Mouse (Mus musculus) embryonic fibroblast, embryonic 13.5 days (primary cell): ENCODE results near the gene Rps19bp1. TPM values are rescaled to one million over a fixed set of nuclear protein-coding genes. Genes with fewer than 3 reads are reported as not detected.

ENCODE experiments used
- H3K27ac ChIP-seq: 2 replicates; pipeline ENCODE4 v1.5.1; 2012; ENCODE audit warnings: low read length, control low read depth, inconsistent platforms; ENCODE audit not compliant: insufficient read depth
- H3K4me1 ChIP-seq: 2 replicates; pipeline ENCODE4 v1.6.1; 2011; ENCODE audit warnings: low read length; ENCODE audit not compliant: control insufficient read depth, insufficient read depth
- H3K4me3 ChIP-seq: 2 replicates; pipeline ENCODE4 v1.5.1; 2011; ENCODE audit warnings: mild to moderate bottlenecking, control low read depth, low read length; ENCODE audit not compliant: insufficient read depth
- CTCF ChIP-seq: IDR thresholded peaks from 2 replicates; pipeline ENCODE4 v1.5.1; 2011; ENCODE audit warnings: mild to moderate bottlenecking, control low read depth, low read length, moderate library complexity, borderline replicate concordance; ENCODE audit not compliant: insufficient read depth
- POLR2A ChIP-seq: IDR thresholded peaks from 2 replicates; pipeline ENCODE4 v1.6.1; 2011; ENCODE audit warnings: low read depth, mild to moderate bottlenecking, control low read depth, low read length, moderate library complexity
- polyA plus RNA-seq: library from polyadenylated mRNA; stranded (reverse); fragments of >200 nt; gene quantifications from 2 replicates; pipeline ENCODE4 v1.2.4, GENCODE M21; 2011; ENCODE audit warnings: low read depth; ENCODE audit not compliant: missing spikeins, insufficient read length

Rps19bp1 gene
- polyA plus RNA-seq, 1 experiment, result 20.1 TPM

GRCm38 (mm10) chr15:80250586-80250985, 13.5 kb downstream of the Rps19bp1 start:
- Histone ChIP-seq H3K4me1 (peaks cover 5% of the 10 kb centered on the region; the same call in 1 of the 2 replicates), H3K27ac (no peak overlapping the region), H3K4me3 (no peak overlapping the region)
- TF ChIP-seq POLR2A (no peak), CTCF (no peak)

DNA sequence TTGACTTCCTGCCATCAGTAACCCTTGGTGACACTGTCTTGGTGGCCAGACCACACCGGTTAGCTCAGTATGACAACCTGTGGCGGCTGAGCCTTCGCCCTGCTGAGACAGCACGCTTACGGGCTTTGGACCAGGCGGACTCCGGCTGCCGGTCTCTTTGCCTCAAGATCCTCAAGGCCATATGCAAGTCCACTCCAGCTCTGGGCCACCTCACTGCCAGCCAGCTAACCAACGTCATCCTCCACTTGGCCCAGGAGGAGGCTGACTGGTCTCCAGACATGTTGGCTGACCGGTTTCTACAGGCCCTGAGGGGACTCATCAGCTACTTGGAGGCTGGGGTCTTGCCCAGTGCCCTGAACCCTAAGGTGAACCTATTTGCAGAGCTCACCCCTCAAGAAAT, 14.4 kb downstream of the Rps19bp1 start:
- peaks cover 5% of the 10 kb centered on the region; the same call in 1 of the 2 replicates for H3K4me1 ChIP-seq
- H3K4me3 ChIP-seq, result no peak overlapping the region
- TF ChIP-seq POLR2A, result no peak
- no peak for TF ChIP-seq CTCF
- H3K27ac ChIP-seq, result no peak overlapping the region

GRCm38 (mm10) chr15:80248596-80248995, 15.5 kb downstream of the Rps19bp1 start:
- no peak overlapping the region for H3K27ac ChIP-seq
- H3K4me1 ChIP-seq, result 0 out of 2 replicates have a peak, but pooled peaks cover 2% of the 10 kb centered on the region
- no peak overlapping the region for H3K4me3 ChIP-seq
- TF ChIP-seq CTCF (no peak), POLR2A (no peak)

DNA sequence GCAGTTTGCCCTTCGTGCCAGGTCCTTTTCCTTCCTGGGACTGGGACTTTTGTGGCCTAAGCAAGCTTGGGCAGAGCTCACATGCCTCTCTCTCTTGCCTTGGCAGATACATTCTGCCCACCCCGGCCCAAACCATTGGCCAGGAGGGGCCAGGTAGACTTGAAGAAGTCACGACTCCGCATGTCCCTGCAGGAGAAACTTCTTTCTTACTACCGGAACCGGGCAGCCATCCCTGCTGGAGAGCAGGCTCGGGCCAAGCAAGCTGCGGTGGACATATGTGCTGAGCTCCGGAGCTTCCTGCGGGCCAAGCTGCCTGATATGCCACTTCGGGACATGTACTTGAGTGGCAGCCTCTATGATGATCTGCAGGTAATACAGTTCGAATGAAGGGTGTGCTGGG, 16.0 kb downstream of the Rps19bp1 start:
- H3K4me1 ChIP-seq, result no peaks in the 10 kb centered on the region
- H3K27ac ChIP-seq, result no peak overlapping the region
- TF ChIP-seq CTCF (no peak), POLR2A (no peak)
- H3K4me3 ChIP-seq, result no peak overlapping the region

DNA sequence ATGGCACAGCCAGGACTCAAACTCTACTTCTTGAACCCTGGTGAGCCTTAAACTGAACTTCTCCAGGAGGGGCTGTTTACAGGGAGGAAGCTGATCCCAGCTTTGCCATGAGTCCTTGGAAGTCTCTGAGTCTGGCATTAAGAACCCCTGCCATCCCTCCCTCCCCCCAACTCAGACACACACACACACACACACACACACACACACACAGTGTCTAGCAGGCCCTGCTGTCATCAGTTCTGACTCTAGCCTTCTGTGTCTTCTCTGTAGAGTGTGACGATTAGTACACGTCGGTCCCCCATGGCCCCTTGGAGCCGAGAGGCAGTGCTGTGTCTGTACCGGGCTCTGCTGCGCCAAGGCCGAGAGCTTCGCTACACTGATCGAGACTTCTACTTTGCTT, 28.6 kb downstream of the Rps19bp1 start, which contains the start of gene AC140267.1:
AC140267.1 (plus strand) TSS at position 301 of the 400 bp plus-strand sequence.
- TF ChIP-seq POLR2A (no peak), CTCF (no peak)
- H3K27ac ChIP-seq, result no peak within 1 kb of the TSS
- peak within 1 kb of the TSS; percentile 91 for H3K4me3 ChIP-seq
- no peaks in the 10 kb centered on the region for H3K4me1 ChIP-seq

GRCm38 (mm10) chr15:80233733-80234509, 30.2 kb downstream of the Rps19bp1 start, which contains the start of gene Mief1:
Mief1 (plus strand) TSS chr15:80234018.
- peak within 1 kb of the TSS; percentile 91 for H3K4me3 ChIP-seq
- H3K4me1 ChIP-seq, result no peaks in the 10 kb centered on the region
- peak; percentile 50 for TF ChIP-seq POLR2A
- TF ChIP-seq CTCF, result no peak; the same call in 1 of the 2 replicates
- peak within 1 kb of the TSS; percentile 42 for H3K27ac ChIP-seq

GRCm38 (mm10) chr15:80233053-80233452, 31.1 kb downstream of the Rps19bp1 start:
- TF ChIP-seq CTCF, result no peak
- no peak for TF ChIP-seq POLR2A
- Histone ChIP-seq H3K4me3 (no peak overlapping the region), H3K4me1 (no peaks in the 10 kb centered on the region), H3K27ac (no peak overlapping the region)

GRCm38 (mm10) chr15:80232331-80232730, 31.8 kb downstream of the Rps19bp1 start:
- TF ChIP-seq POLR2A (no peak), CTCF (no peak)
- H3K4me3 ChIP-seq, result no peak overlapping the region
- H3K4me1 ChIP-seq, result no peaks in the 10 kb centered on the region
- H3K27ac ChIP-seq, result no peak overlapping the region

DNA sequence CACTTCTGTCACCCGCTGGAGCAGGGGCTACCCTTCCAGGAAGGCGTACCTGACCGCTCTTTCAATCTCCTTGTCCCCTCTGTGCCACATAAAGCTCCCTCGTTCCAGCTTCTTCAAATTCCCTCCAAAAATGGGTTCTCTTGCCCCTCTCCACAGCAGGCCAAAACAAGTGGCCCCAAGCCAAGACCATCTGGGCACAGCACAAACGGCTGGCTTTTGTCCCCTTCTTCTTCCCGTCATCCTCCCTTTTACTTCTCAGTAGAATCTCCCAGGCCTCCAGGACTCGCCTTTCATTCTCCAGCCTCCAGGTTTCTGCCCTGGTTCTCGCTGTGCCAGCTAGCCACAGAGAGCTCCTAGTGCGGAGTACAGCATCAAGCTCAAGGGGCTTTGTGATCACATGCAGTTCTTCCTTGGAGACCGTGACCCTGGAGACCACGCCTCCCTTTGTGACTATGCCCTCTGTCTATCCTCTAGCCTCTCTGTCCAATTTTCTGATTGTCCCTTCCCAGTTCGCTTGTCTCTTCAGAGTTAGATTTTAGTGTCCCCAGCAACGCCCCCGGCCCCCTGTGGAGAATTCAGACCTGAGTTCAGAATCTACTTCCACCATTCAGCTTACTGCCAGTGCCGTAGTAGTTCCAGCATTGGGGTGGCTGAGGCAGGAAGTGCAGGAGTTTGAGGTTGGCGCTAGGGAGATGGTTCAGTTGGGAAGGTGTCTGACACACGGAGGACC, 35.9 kb downstream of the Rps19bp1 start:
- Histone ChIP-seq H3K27ac (no peak overlapping the region), H3K4me1 (no peaks in the 10 kb centered on the region), H3K4me3 (no peak overlapping the region)
- no peak for TF ChIP-seq CTCF
- TF ChIP-seq POLR2A, result no peak

DNA sequence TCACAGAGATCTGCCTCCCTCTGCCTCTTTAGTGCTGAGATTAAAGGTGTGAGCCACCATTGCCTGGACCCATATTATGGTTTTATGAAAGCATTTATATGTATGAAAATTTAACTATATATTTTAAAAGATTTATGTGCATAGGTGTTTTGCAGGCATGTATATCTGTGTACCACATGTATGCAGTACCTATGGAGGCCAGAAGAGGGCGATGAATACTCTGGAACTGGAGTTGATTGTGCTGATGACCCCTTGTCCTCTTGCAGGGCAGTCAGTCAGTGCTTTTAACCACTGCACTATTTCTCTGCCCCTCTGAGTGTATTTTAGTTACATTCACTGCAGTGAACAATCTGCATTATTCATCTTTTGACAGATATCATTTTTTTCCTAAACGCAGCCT, 38.3 kb downstream of the Rps19bp1 start:
- no peak for TF ChIP-seq POLR2A
- no peak overlapping the region for H3K4me3 ChIP-seq
- H3K4me1 ChIP-seq, result no peaks in the 10 kb centered on the region
- no peak overlapping the region for H3K27ac ChIP-seq
